Mouse (Mus musculus) heart, embryonic 12.5 days (tissue): ENCODE data around the gene Il17ra. TPM values are rescaled to one million over a fixed set of nuclear protein-coding genes. Genes with fewer than 3 reads are reported as not detected.
A peak's percentile ranks its signal among the peaks of the same experiment; 100 is the strongest.

ENCODE experiments used
- ATAC-seq: fragments of 200-750 bp; cut with Nextera tagmentation; 2 replicates; pipeline ENCODE4 v1.8.0; 2017; ENCODE audit warnings: moderate TSS enrichment, moderate library complexity; ENCODE audit not compliant: insufficient number of reproducible peaks, low FRiP score
- H3K27ac ChIP-seq: fragments of 300-500 bp; sonication (generic); 2 replicates; pipeline ENCODE4 v1.5.1; 2016; ENCODE audit warnings: mild to moderate bottlenecking, moderate library complexity; ENCODE audit not compliant: poor library complexity, severe bottlenecking
- H3K27me3 ChIP-seq: fragments of 300-500 bp; sonication (generic); replicated peaks from 2 replicates; pipeline ENCODE4 v1.6.1; 2016; ENCODE audit warnings: mild to moderate bottlenecking, moderate library complexity
- H3K36me3 ChIP-seq: fragments of 300-500 bp; sonication (generic); 2 replicates; pipeline ENCODE4 v1.6.1; 2016; ENCODE audit warnings: mild to moderate bottlenecking, moderate library complexity
- H3K4me1 ChIP-seq: fragments of 300-500 bp; sonication (generic); replicated peaks from 2 replicates; pipeline ENCODE4 v1.6.1; 2016; ENCODE audit warnings: mild to moderate bottlenecking
- H3K4me2 ChIP-seq: fragments of 300-500 bp; sonication (generic); 2 replicates; pipeline ENCODE4 v1.6.1; 2016; ENCODE audit warnings: mild to moderate bottlenecking, moderate library complexity
- H3K4me3 ChIP-seq: fragments of 300-500 bp; sonication (generic); 2 replicates; pipeline ENCODE4 v1.5.1; 2016; ENCODE audit warnings: mild to moderate bottlenecking
- H3K9ac ChIP-seq: fragments of 300-500 bp; sonication (generic); 2 replicates; pipeline ENCODE4 v1.6.1; 2016; ENCODE audit warnings: mild to moderate bottlenecking, moderate library complexity
- H3K9me3 ChIP-seq: fragments of 300-500 bp; sonication (generic); replicated peaks from 2 replicates; pipeline ENCODE4 v1.6.1; 2016; ENCODE audit warnings: mild to moderate bottlenecking, moderate library complexity
- WGBS: fragments of 180-500 bp; shearing (Covaris S2); methylation state at CpG from one replicate; pipeline ENCODE4 v1.1.7; 2016; 5-methylcytosine and 5-hydroxymethylcytosine counted together
- polyA plus RNA-seq: library from polyadenylated mRNA; unstranded; fragments of >200 nt; fragmentation: Nextera tagmentation; extraction: Ambion mirVana; gene quantifications from 2 replicates; pipeline ENCODE4 v1.2.1, GENCODE M21; 2016

The Il17ra gene
- polyA plus RNA-seq, result 5.9 and 7.3 TPM in 2 replicates

GRCm38 (mm10) chr6:120463086-120463871 lies at the start of gene Il17ra:
TSS of gene Il17ra (plus strand) at chr6:120463247.
- Histone ChIP-seq H3K27ac (0 out of 2 replicates have a peak within 1 kb of the TSS, but pooled peaks have one; percentile 24), H3K36me3 (no peaks in the 10 kb centered on the region), H3K9me3 (0 out of 2 replicates have a peak, but pooled peaks cover 2% of the 10 kb centered on the region), H3K4me1 (peaks cover 21% of the 10 kb centered on the region), H3K9ac (peak within 1 kb of the TSS; percentile 75), H3K4me2 (peak within 1 kb of the TSS; percentile 91), H3K4me3 (peak within 1 kb of the TSS; percentile 74), H3K27me3 (peaks cover 44% of the 10 kb centered on the region)
- WGBS, result under 1% methylated on average over 89 of the region's 90 CpGs
- ATAC-seq, result peak; percentile 85

GRCm38 (mm10) chr6:120438161-120438560 lies 24.9 kb upstream of the Il17ra start:
- Histone ChIP-seq H3K4me1 (0 out of 2 replicates have a peak, but pooled peaks cover 2% of the 10 kb centered on the region), H3K9ac (no peak overlapping the region), H3K4me3 (no peak overlapping the region), H3K9me3 (no peaks in the 10 kb centered on the region), H3K4me2 (no peak overlapping the region), H3K36me3 (peaks cover 57% of the 10 kb centered on the region), H3K27ac (no peak overlapping the region), H3K27me3 (no peaks in the 10 kb centered on the region)
- WGBS, result 88% methylated on average over 3 of the region's 3 CpGs
- ATAC-seq, result no peak

GRCm38 (mm10) chr6:120442171-120442749 lies 20.8 kb upstream of the Il17ra start:
- no peak for ATAC-seq
- no peaks in the 10 kb centered on the region for H3K9me3 ChIP-seq
- no peak overlapping the region for H3K27ac ChIP-seq
- no peak overlapping the region for H3K4me2 ChIP-seq
- H3K9ac ChIP-seq, result no peak overlapping the region
- peaks cover 46% of the 10 kb centered on the region for H3K36me3 ChIP-seq
- H3K4me3 ChIP-seq, result no peak overlapping the region
- WGBS, result 90% methylated on average over 4 of the region's 4 CpGs
- H3K4me1 ChIP-seq, result 0 out of 2 replicates have a peak, but pooled peaks cover 9% of the 10 kb centered on the region
- H3K27me3 ChIP-seq, result no peaks in the 10 kb centered on the region

- H3K4me3 ChIP-seq, result no peak overlapping the region
- no peak for ATAC-seq
- 0 out of 2 replicates have a peak, but pooled peaks cover 9% of the 10 kb centered on the region for H3K4me1 ChIP-seq
- no peaks in the 10 kb centered on the region for H3K9me3 ChIP-seq
- peak overlapping the region; percentile 72 for H3K27ac ChIP-seq
- peak overlapping the region; percentile 16; the same call in 1 of the 2 replicates for H3K4me2 ChIP-seq
- H3K9ac ChIP-seq, result no peak overlapping the region
- WGBS, result 61% methylated on average over 14 of the region's 14 CpGs
- H3K27me3 ChIP-seq, result no peaks in the 10 kb centered on the region
- peaks cover 36% of the 10 kb centered on the region for H3K36me3 ChIP-seq
Measured at GRCm38 (mm10) chr6:120443363-120444355, 19.4 kb upstream of the Il17ra start.

GRCm38 (mm10) chr6:120450208-120450607 lies 12.8 kb upstream of the Il17ra start:
- Histone ChIP-seq H3K4me2 (no peak overlapping the region), H3K4me3 (no peak overlapping the region), H3K36me3 (0 out of 2 replicates have a peak, but pooled peaks cover 2% of the 10 kb centered on the region), H3K27ac (no peak overlapping the region), H3K27me3 (no peaks in the 10 kb centered on the region), H3K4me1 (no peaks in the 10 kb centered on the region), H3K9me3 (0 out of 2 replicates have a peak, but pooled peaks cover 6% of the 10 kb centered on the region), H3K9ac (no peak overlapping the region)
- 77% methylated on average over 3 of the region's 3 CpGs for WGBS
- ATAC-seq, result no peak

GRCm38 (mm10) chr6:120452384-120453102 lies 10.5 kb upstream of the Il17ra start:
- H3K9me3 ChIP-seq, result 0 out of 2 replicates have a peak, but pooled peaks cover 6% of the 10 kb centered on the region
- WGBS, result 75% methylated on average over 11 of the region's 11 CpGs
- no peaks in the 10 kb centered on the region for H3K27me3 ChIP-seq
- no peak overlapping the region for H3K4me2 ChIP-seq
- H3K4me1 ChIP-seq, result no peaks in the 10 kb centered on the region
- no peak for ATAC-seq
- H3K36me3 ChIP-seq, result no peaks in the 10 kb centered on the region
- no peak overlapping the region for H3K27ac ChIP-seq
- H3K4me3 ChIP-seq, result no peak overlapping the region
- H3K9ac ChIP-seq, result no peak overlapping the region

GRCm38 (mm10) chr6:120453103-120453445 lies 10.0 kb upstream of the Il17ra start:
- H3K4me1 ChIP-seq, result no peaks in the 10 kb centered on the region
- no peaks in the 10 kb centered on the region for H3K27me3 ChIP-seq
- no peak overlapping the region for H3K9ac ChIP-seq
- H3K4me3 ChIP-seq, result no peak overlapping the region
- no peak for ATAC-seq
- no peaks in the 10 kb centered on the region for H3K36me3 ChIP-seq
- no peak overlapping the region for H3K4me2 ChIP-seq
- no peak overlapping the region for H3K27ac ChIP-seq
- 69% methylated on average over 5 of the region's 5 CpGs for WGBS
- 0 out of 2 replicates have a peak, but pooled peaks cover 6% of the 10 kb centered on the region for H3K9me3 ChIP-seq

GRCm38 (mm10) chr6:120453556-120453955 lies 9.5 kb upstream of the Il17ra start:
- H3K27ac ChIP-seq, result no peak overlapping the region
- H3K36me3 ChIP-seq, result no peaks in the 10 kb centered on the region
- H3K4me3 ChIP-seq, result no peak overlapping the region
- H3K9me3 ChIP-seq, result 0 out of 2 replicates have a peak, but pooled peaks cover 6% of the 10 kb centered on the region
- no peaks in the 10 kb centered on the region for H3K4me1 ChIP-seq
- no peak overlapping the region for H3K9ac ChIP-seq
- ATAC-seq, result no peak
- H3K4me2 ChIP-seq, result no peak overlapping the region
- no peaks in the 10 kb centered on the region for H3K27me3 ChIP-seq
- WGBS, result 83% methylated on average over 3 of the region's 3 CpGs

- H3K27ac ChIP-seq, result no peak overlapping the region
- no peak overlapping the region for H3K4me2 ChIP-seq
- no peaks in the 10 kb centered on the region for H3K36me3 ChIP-seq
- H3K9me3 ChIP-seq, result 0 out of 2 replicates have a peak, but pooled peaks cover 6% of the 10 kb centered on the region
- WGBS, result 55% methylated on average over 11 of the region's 11 CpGs
- no peak for ATAC-seq
- no peak overlapping the region for H3K4me3 ChIP-seq
- no peaks in the 10 kb centered on the region for H3K4me1 ChIP-seq
- H3K9ac ChIP-seq, result no peak overlapping the region
- 0 out of 2 replicates have a peak, but pooled peaks cover 5% of the 10 kb centered on the region for H3K27me3 ChIP-seq
Measured at GRCm38 (mm10) chr6:120454627-120455077, 8.4 kb upstream of the Il17ra start.

GRCm38 (mm10) chr6:120457074-120457473 lies 6.0 kb upstream of the Il17ra start:
- H3K36me3 ChIP-seq, result no peaks in the 10 kb centered on the region
- no peak overlapping the region for H3K27ac ChIP-seq
- WGBS, result 59% methylated on average over 7 of the region's 7 CpGs
- H3K4me2 ChIP-seq, result no peak overlapping the region
- 0 out of 2 replicates have a peak, but pooled peaks cover 2% of the 10 kb centered on the region for H3K9me3 ChIP-seq
- no peak overlapping the region for H3K9ac ChIP-seq
- H3K4me1 ChIP-seq, result no peaks in the 10 kb centered on the region
- H3K27me3 ChIP-seq, result peaks cover 16% of the 10 kb centered on the region
- H3K4me3 ChIP-seq, result no peak overlapping the region
- no peak for ATAC-seq
